Mouse (Mus musculus) CH12.LX (cell line): ENCODE measurements around the gene Hoxc8. TPM values are rescaled to one million over a fixed set of nuclear protein-coding genes. Genes with fewer than 3 reads are reported as not detected.
A peak's percentile ranks its signal among the peaks of the same experiment; 100 is the strongest.

Experiments used
- DNase-seq: peaks from one replicate; pipeline ENCODE4 v3.0.0-alpha.2; 2013; ENCODE audit errors: extremely low read depth
- H3K27ac ChIP-seq: 2 replicates; pipeline ENCODE4 v1.5.1; 2012; ENCODE audit warnings: low read depth, mild to moderate bottlenecking, control low read depth, moderate library complexity; ENCODE audit not compliant: insufficient read depth
- H3K27me3 ChIP-seq: replicated peaks from 2 replicates; pipeline ENCODE3; 2012; ENCODE audit warnings: inconsistent platforms
- H3K36me3 ChIP-seq, 2 experiments: replicated peaks in 1 of 2; 2 replicates each; pipeline versions ENCODE3 to v1.6.1; 2012; ENCODE audit warnings: inconsistent platforms in 1 of 2, low read length in 1 of 2, mild to moderate bottlenecking in 1 of 2, mixed read lengths in 1 of 2, moderate library complexity in 1 of 2; ENCODE audit not compliant: control insufficient read depth in 1 of 2, insufficient read depth in 1 of 2
- H3K4me1 ChIP-seq, 2 experiments: 2 replicates each; pipeline ENCODE4 v1.6.1; 2012; ENCODE audit warnings: inconsistent platforms in 1 of 2, moderate library complexity in 1 of 2; ENCODE audit not compliant: insufficient read depth in 2 of 2, control insufficient read depth in 1 of 2
- H3K4me2 ChIP-seq: 2 replicates; pipeline ENCODE4 v1.6.1; 2012; ENCODE audit warnings: low read depth, mild to moderate bottlenecking, control low read depth; ENCODE audit not compliant: poor library complexity, insufficient read depth, severe bottlenecking
- H3K4me3 ChIP-seq, 3 experiments: fragments of 150-350 bp in 1 of 3; sonication (generic) in 1 of 3; replicated peaks in 1 of 3; 2 replicates each; pipeline versions ENCODE3 to v1.5.1; 2011 to 2012; ENCODE audit warnings: low read depth in 2 of 3, low read length in 2 of 3, mild to moderate bottlenecking in 2 of 3, moderate library complexity in 2 of 3, control low read depth in 1 of 3, improper control_type of control experiment in 1 of 3, inconsistent platforms in 1 of 3, mixed read lengths in 1 of 3; ENCODE audit not compliant: poor library complexity in 1 of 3
- H3K79me2 ChIP-seq: replicated peaks from 2 replicates; pipeline ENCODE4 v1.6.1; 2012; ENCODE audit warnings: mild to moderate bottlenecking, moderate library complexity; ENCODE audit not compliant: control insufficient read depth, poor library complexity, insufficient read depth, severe bottlenecking; ENCODE audit errors: extremely low read depth
- H3K9ac ChIP-seq: 2 replicates; pipeline ENCODE4 v1.6.1; 2012; ENCODE audit warnings: low read depth, mild to moderate bottlenecking, control low read depth, moderate library complexity; ENCODE audit not compliant: insufficient read depth
- H3K9me3 ChIP-seq: replicated peaks from 2 replicates; pipeline ENCODE3; 2012; ENCODE audit warnings: low read length, inconsistent platforms, mixed read lengths
- CHD2 ChIP-seq: IDR thresholded peaks from 2 replicates; pipeline ENCODE4 v1.6.1; 2011; ENCODE audit warnings: low read length, improper control_type of control experiment
- E2F4 ChIP-seq: IDR thresholded peaks from 2 replicates; pipeline ENCODE4 v1.6.1; 2011; ENCODE audit warnings: low read depth, low read length, improper control_type of control experiment; ENCODE audit not compliant: insufficient replicate concordance
- ELF1 ChIP-seq: IDR thresholded peaks from 2 replicates; pipeline ENCODE4 v1.6.1; 2014; ENCODE audit warnings: low read depth, mild to moderate bottlenecking, inconsistent platforms, low read length, improper control_type of control experiment
- ETS1 ChIP-seq: conservative IDR thresholded peaks from 2 replicates; pipeline ENCODE4 v1.6.1; 2012; ENCODE audit warnings: low read depth, mild to moderate bottlenecking, inconsistent platforms, low read length, improper control_type of control experiment, moderate library complexity
- HCFC1 ChIP-seq: IDR thresholded peaks from 2 replicates; pipeline ENCODE4 v1.6.1; 2012; ENCODE audit warnings: low read depth, mild to moderate bottlenecking, inconsistent platforms, low read length, improper control_type of control experiment
- JUN ChIP-seq: IDR thresholded peaks from 2 replicates; pipeline ENCODE4 v1.6.1; 2011; ENCODE audit warnings: low read depth, mild to moderate bottlenecking, low read length, improper control_type of control experiment, moderate library complexity; ENCODE audit not compliant: insufficient read depth
- JUND ChIP-seq: conservative IDR thresholded peaks from 2 replicates; pipeline ENCODE4 v1.6.1; 2011; ENCODE audit warnings: low read depth, low read length, improper control_type of control experiment
- KAT2A ChIP-seq: IDR thresholded peaks from 2 replicates; pipeline ENCODE4 v1.6.1; 2012; ENCODE audit warnings: low read length, improper control_type of control experiment, inconsistent platforms; ENCODE audit not compliant: insufficient replicate concordance
- MAX ChIP-seq: IDR thresholded peaks from 2 replicates; pipeline ENCODE4 v1.6.1; 2011; ENCODE audit warnings: low read length, improper control_type of control experiment
- MEF2A ChIP-seq: IDR thresholded peaks from 2 replicates; pipeline ENCODE4 v1.6.1; 2014; ENCODE audit warnings: low read depth, mild to moderate bottlenecking, inconsistent platforms, low read length, improper control_type of control experiment, borderline replicate concordance
- MXI1 ChIP-seq: IDR thresholded peaks from 2 replicates; pipeline ENCODE4 v1.6.1; 2011; ENCODE audit warnings: mild to moderate bottlenecking, low read depth, low read length, improper control_type of control experiment
- NELFE ChIP-seq: IDR thresholded peaks from 2 replicates; pipeline ENCODE4 v1.6.1; 2011; ENCODE audit warnings: low read depth, low read length, improper control_type of control experiment
- NRF1 ChIP-seq: IDR thresholded peaks from 2 replicates; pipeline ENCODE4 v1.6.1; 2014; ENCODE audit warnings: low read depth, mild to moderate bottlenecking, inconsistent platforms, low read length, improper control_type of control experiment, moderate library complexity
- PAX5 ChIP-seq: IDR thresholded peaks from 2 replicates; pipeline ENCODE4 v1.6.1; 2012; ENCODE audit warnings: low read length, inconsistent platforms, mixed read lengths
- POLR2AphosphoS2 ChIP-seq: IDR thresholded peaks from 2 replicates; pipeline ENCODE4 v1.6.1; 2011; ENCODE audit warnings: low read depth, low read length, improper control_type of control experiment
- SIN3A ChIP-seq: IDR thresholded peaks from 2 replicates; pipeline ENCODE4 v1.6.1; 2012; ENCODE audit warnings: low read length, improper control_type of control experiment, inconsistent platforms
- TBP ChIP-seq: conservative IDR thresholded peaks from 2 replicates; pipeline ENCODE4 v1.6.1; 2011; ENCODE audit warnings: low read depth, low read length, improper control_type of control experiment
- TCF12 ChIP-seq: IDR thresholded peaks from 2 replicates; pipeline ENCODE4 v1.6.1; 2014; ENCODE audit warnings: low read depth, mild to moderate bottlenecking, inconsistent platforms, low read length, improper control_type of control experiment
- USF2 ChIP-seq: conservative IDR thresholded peaks from 2 replicates; pipeline ENCODE4 v1.6.1; 2011; ENCODE audit warnings: low read depth, low read length, improper control_type of control experiment
- ZC3H11A ChIP-seq: IDR thresholded peaks from 2 replicates; pipeline ENCODE4 v1.6.1; 2012; ENCODE audit warnings: low read depth, mild to moderate bottlenecking, inconsistent platforms, low read length, improper control_type of control experiment
- ZKSCAN1 ChIP-seq: IDR thresholded peaks from 2 replicates; pipeline ENCODE4 v1.6.1; 2012; ENCODE audit warnings: low read depth, inconsistent platforms, low read length, improper control_type of control experiment, borderline replicate concordance
- ZNF384 ChIP-seq: IDR thresholded peaks from 2 replicates; pipeline ENCODE4 v1.6.1; 2012; ENCODE audit warnings: low read depth, low read length, improper control_type of control experiment, inconsistent platforms
- dilution Hi-C: fragments of 300-500 bp; cut with MboI; formaldehyde crosslinking; loops from 2 replicates; pipeline ENCODE4 v1.14.3; 2020; ENCODE audit warnings: low sequenced_read_pairs; ENCODE audit not compliant: extremely low pct_unique_long_range_greater_than_20kb, extremely low pct_ligation_motif_present
- in situ Hi-C: fragments of 300-500 bp; cut with MboI; formaldehyde crosslinking; loops from 3 replicates; pipeline ENCODE4 v1.14.3; 2019; ENCODE audit warnings: low sequenced_read_pairs, low pct_ligation_motif_present, low pct_unique_long_range_greater_than_20kb, mixed read lengths
- polyA plus RNA-seq: library from polyadenylated mRNA; unstranded; fragments of >175 nt; gene quantifications from 2 replicates; pipeline ENCODE4 v1.2.1, GENCODE M21; 2012; ENCODE audit warnings: low read depth; ENCODE audit not compliant: insufficient read length
- total RNA-seq, 2 experiments: library from RNA; depleted of rRNA; stranded (reverse); fragments of 300-350 nt in 1 of 2; fragments of >200 nt in 1 of 2; gene quantifications; 2 replicates each; pipeline ENCODE4 v1.2.3; 2012 to 2014

The Hoxc8 gene
- total and polyA plus RNA-seq, 3 experiments, result not detected

- in situ Hi-C loops (no loop called here), dilution Hi-C loops (no loop called here)
- Histone ChIP-seq H3K9me3 (no peaks in the 10 kb centered on the region), H3K4me3 (no peak overlapping the region), H3K4me1 (peaks cover 3 to 32% of the 10 kb centered on the region in 2 experiments), H3K27ac (no peak overlapping the region), H3K36me3 (no peaks in the 10 kb centered on the region), H3K79me2 (no peaks in the 10 kb centered on the region), H3K27me3 (peaks cover 95% of the 10 kb centered on the region), H3K4me2 (no peak overlapping the region), H3K9ac (no peak overlapping the region)
- no peak for DNase-seq
- TF ChIP-seq MEF2A (no peak), ZNF384 (no peak), ZC3H11A (no peak), JUND (no peak), NRF1 (no peak), POLR2AphosphoS2 (no peak), NELFE (no peak), E2F4 (no peak), HCFC1 (no peak), MXI1 (no peak), TCF12 (no peak), JUN (no peak), SIN3A (no peak), TBP (no peak)
Measured at GRCm38 (mm10) chr15:102962492-102962891, 27.9 kb upstream of the Hoxc8 start.

DNA sequence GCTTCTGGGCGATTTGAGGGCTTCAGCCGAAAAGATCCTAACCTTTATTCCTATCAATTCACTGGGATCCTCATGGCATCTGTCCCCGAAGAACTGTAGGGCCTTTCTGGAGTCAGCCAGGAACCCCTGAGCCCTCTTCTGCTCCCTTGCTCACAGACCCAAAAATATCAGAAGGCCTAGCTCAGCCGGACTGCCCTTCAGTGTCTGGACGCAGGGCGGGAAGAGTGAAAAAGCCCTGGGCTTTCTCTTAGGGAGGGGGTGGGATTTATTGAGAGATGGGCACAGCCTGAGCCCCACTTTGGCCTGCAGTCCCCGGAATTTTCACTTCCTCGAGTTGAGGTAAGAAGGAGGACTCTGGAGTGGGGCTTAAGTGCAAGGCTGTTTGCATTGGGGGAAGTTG lies 27.1 kb upstream of the Hoxc8 start:
- in situ Hi-C loops, result no loop called here

More for the DNA sequence above, 27.1 kb upstream of the Hoxc8 start:
- Histone ChIP-seq H3K4me3 (no peak overlapping the region), H3K27ac (no peak overlapping the region), H3K9ac (peak overlapping the region; percentile 7), H3K9me3 (no peaks in the 10 kb centered on the region), H3K27me3 (peaks cover 93% of the 10 kb centered on the region), H3K4me1 (peaks cover 3 to 32% of the 10 kb centered on the region in 2 experiments), H3K4me2 (peak overlapping the region; percentile 79), H3K79me2 (no peaks in the 10 kb centered on the region), H3K36me3 (no peaks in the 10 kb centered on the region)
- DNase-seq, result no peak
- no peak for TF ChIP-seq ZKSCAN1
- TF ChIP-seq ELF1, result no peak
- TF ChIP-seq CHD2, result no peak
- no peak for TF ChIP-seq ETS1
- TF ChIP-seq USF2, result no peak
- no peak for TF ChIP-seq KAT2A
- TF ChIP-seq NRF1, result no peak
- TF ChIP-seq TCF12, result no peak
- TF ChIP-seq MAX, result no peak
- TF ChIP-seq ZC3H11A, result no peak
- TF ChIP-seq JUN, result no peak
- no peak for TF ChIP-seq PAX5
- dilution Hi-C loops, result no loop called here
